Mouse (Mus musculus) intestine, embryonic 16.5 days (tissue): ENCODE results near the gene Rassf2. TPM values are rescaled to one million over a fixed set of nuclear protein-coding genes. Genes with fewer than 3 reads are reported as not detected.
A peak's percentile ranks its signal among the peaks of the same experiment; 100 is the strongest.

ENCODE experiments used
- ATAC-seq: fragments of 200-750 bp; cut with Nextera tagmentation; 2 replicates; pipeline ENCODE4 v1.8.0; 2017; ENCODE audit warnings: moderate TSS enrichment, moderate library complexity
- H3K27ac ChIP-seq: fragments of 300-500 bp; sonication (generic); 2 replicates; pipeline ENCODE4 v1.5.1; 2014; ENCODE audit warnings: mild to moderate bottlenecking, low read length
- H3K27me3 ChIP-seq: fragments of 300-500 bp; sonication (generic); replicated peaks from 2 replicates; pipeline ENCODE4 v1.6.1; 2014; ENCODE audit warnings: low read length, control low read depth, mixed read lengths; ENCODE audit not compliant: control insufficient read depth, insufficient read depth
- H3K36me3 ChIP-seq: fragments of 300-500 bp; sonication (generic); 2 replicates; pipeline ENCODE4 v1.6.1; 2014; ENCODE audit warnings: low read length, control low read depth; ENCODE audit not compliant: control insufficient read depth, insufficient read depth
- H3K4me1 ChIP-seq: fragments of 300-500 bp; sonication (generic); 2 replicates; pipeline ENCODE4 v1.6.1; 2014; ENCODE audit warnings: low read length, control low read depth, mixed read lengths; ENCODE audit not compliant: control insufficient read depth, insufficient read depth
- H3K4me2 ChIP-seq: fragments of 300-500 bp; sonication (generic); 2 replicates; pipeline ENCODE4 v1.6.1; 2014; ENCODE audit warnings: low read depth, low read length, control low read depth
- H3K4me3 ChIP-seq: fragments of 300-500 bp; sonication (generic); 2 replicates; pipeline ENCODE4 v1.5.1; 2014; ENCODE audit warnings: mild to moderate bottlenecking, low read length
- H3K9ac ChIP-seq: fragments of 300-500 bp; sonication (generic); 2 replicates; pipeline ENCODE4 v1.6.1; 2014; ENCODE audit warnings: low read depth, low read length
- H3K9me3 ChIP-seq: fragments of 300-500 bp; sonication (generic); 2 replicates; pipeline ENCODE4 v1.6.1; 2016; ENCODE audit warnings: low read length, control low read depth; ENCODE audit not compliant: control insufficient read depth
- WGBS: fragments of 180-500 bp; shearing (Covaris S2); extraction: QIAGEN DNeasy Blood & Tissue Kit; methylation state at CpG from one replicate; pipeline ENCODE4 v1.1.7; 2014; 5-methylcytosine and 5-hydroxymethylcytosine counted together
- polyA plus RNA-seq: library from polyadenylated mRNA; unstranded; fragments of >200 nt; fragmentation: Nextera tagmentation; extraction: Ambion mirVana; gene quantifications from 2 replicates; pipeline ENCODE4 v1.2.1, GENCODE M21; 2015

Rassf2 gene
- polyA plus RNA-seq, 1 experiment from 2014 or later, result 8.2 TPM

DNA sequence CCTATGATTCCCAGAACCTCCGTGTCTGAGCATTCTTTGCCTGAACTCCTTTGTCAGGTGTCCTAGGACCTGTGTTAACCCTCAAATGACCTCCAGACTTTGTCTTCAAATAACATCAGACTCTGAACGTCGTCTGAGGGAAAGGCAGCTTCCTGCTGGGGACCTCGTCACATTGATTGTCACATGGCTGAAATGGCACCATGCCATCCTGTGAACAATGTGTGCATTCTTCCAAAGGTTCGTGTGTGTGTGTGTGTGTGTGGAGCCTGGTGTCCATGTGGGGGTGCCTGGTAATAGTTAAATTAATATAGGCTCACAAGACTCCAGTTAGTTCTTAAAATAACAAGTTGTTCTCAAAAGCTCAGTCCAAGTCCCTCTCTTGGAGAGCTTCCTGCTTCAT lies 32.7 kb downstream of the Rassf2 start:
- no peak overlapping the region for H3K9ac ChIP-seq
- H3K27ac ChIP-seq, result no peak overlapping the region
- no peaks in the 10 kb centered on the region for H3K9me3 ChIP-seq
- no peaks in the 10 kb centered on the region for H3K4me1 ChIP-seq
- H3K27me3 ChIP-seq, result no peaks in the 10 kb centered on the region
- 52% methylated on average over 5 of the region's 5 CpGs for WGBS
- ATAC-seq, result no peak
- no peak overlapping the region for H3K4me2 ChIP-seq
- H3K36me3 ChIP-seq, result peaks cover 6% of the 10 kb centered on the region; the same call in 1 of the 2 replicates
- no peak overlapping the region for H3K4me3 ChIP-seq

DNA sequence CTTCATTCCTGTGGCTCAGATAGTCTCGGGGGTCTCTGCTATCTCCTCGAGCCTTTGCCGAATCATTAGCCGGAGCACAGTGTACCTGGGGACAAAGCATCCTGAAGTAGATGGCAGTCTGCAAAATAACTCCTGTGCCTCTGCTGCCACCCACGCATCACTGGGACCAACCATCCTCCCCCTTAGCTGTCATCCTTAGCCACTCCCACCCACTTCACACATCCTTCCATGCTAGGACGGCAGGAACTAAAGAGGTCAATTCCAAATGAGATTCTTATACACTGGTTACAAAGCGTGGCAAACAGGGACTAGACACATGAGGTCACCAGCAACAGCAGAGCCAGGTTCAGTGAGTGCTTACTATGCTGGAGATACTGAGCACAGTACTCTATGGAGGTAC lies 33.7 kb downstream of the Rassf2 start:
- no peak overlapping the region for H3K27ac ChIP-seq
- H3K9me3 ChIP-seq, result no peaks in the 10 kb centered on the region
- H3K4me2 ChIP-seq, result no peak overlapping the region
- no peaks in the 10 kb centered on the region for H3K27me3 ChIP-seq
- peaks cover 6% of the 10 kb centered on the region; the same call in 1 of the 2 replicates for H3K36me3 ChIP-seq
- ATAC-seq, result no peak
- H3K4me1 ChIP-seq, result no peaks in the 10 kb centered on the region
- H3K9ac ChIP-seq, result no peak overlapping the region
- WGBS, result 81% methylated on average over 7 of the region's 7 CpGs
- H3K4me3 ChIP-seq, result no peak overlapping the region

DNA sequence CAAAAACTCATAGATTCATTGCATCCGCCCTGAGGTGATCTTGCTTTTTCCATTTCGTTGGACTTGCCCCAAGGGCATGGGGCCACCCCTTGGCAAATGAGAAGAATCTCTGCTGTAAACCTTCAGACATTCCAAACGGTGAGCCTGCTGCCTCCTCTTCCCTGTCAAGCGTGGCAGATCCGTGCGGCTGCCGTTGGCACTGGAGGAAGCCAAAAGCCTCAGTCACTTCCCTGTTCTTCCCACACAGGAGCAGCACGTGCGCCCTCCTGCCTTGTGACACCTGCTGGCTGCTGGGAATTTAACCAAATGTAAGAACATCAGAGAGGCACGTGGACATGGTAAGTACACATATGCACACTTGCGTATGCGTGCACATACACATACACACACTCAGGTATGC lies 34.3 kb downstream of the Rassf2 start:
- ATAC-seq, result no peak
- Histone ChIP-seq H3K4me2 (no peak overlapping the region), H3K27ac (no peak overlapping the region), H3K4me1 (no peaks in the 10 kb centered on the region), H3K9me3 (no peaks in the 10 kb centered on the region), H3K27me3 (no peaks in the 10 kb centered on the region), H3K9ac (no peak overlapping the region), H3K4me3 (no peak overlapping the region), H3K36me3 (peaks cover 6% of the 10 kb centered on the region; the same call in 1 of the 2 replicates)
- WGBS, result 83% methylated on average over 12 of the region's 12 CpGs

DNA sequence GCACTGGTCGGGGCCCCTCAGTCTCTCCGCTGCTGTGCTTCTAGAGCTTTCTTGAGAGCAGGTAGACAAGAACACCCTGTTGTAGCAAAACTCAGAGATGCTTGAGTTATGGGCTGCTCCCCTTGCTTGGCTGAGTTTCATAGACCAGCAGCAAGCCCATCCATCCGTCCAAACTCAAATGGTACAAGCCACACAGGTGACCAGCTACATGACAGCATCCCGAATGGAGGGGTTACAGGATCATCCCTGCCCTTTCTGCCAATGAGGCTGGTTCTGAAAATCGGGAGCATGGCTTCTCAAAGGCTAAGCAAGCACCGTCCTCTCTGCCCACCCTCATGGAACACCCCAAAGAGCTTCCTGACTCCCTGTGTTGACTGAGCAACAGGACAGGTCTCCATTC lies 35.1 kb downstream of the Rassf2 start:
- Histone ChIP-seq H3K9me3 (no peaks in the 10 kb centered on the region), H3K4me2 (no peak overlapping the region), H3K27me3 (no peaks in the 10 kb centered on the region), H3K4me3 (no peak overlapping the region), H3K4me1 (no peaks in the 10 kb centered on the region), H3K9ac (no peak overlapping the region), H3K36me3 (peaks cover 6% of the 10 kb centered on the region; the same call in 1 of the 2 replicates), H3K27ac (no peak overlapping the region)
- WGBS, result 90% methylated on average over 6 of the region's 6 CpGs
- no peak for ATAC-seq

DNA sequence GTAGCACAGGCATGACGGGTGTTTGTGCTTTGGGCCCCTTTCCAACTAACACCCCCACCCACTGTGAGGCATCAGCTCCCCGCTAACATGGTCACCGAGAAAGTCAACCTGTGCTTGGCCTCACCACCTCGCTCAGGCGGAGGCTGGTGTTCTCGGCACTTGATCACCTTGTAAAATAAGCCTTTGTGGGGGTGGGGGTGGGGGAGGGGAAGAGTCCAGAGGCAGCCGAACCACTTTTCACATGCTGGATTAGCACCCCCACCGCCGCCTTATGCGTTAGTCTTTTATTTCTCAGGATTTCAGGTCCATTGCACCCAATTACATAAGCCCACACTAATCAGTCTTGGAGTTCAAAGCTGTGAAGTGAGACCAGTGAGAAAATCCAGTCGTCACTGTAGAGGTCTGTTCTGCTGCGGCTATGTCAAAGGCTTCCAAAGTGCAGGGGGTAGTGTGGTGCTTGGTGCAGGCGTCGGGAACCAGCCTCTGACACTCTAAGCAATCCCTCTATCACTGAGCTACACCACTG lies 36.4 kb downstream of the Rassf2 start:
- H3K36me3 ChIP-seq, result 0 out of 2 replicates have a peak, but pooled peaks cover 6% of the 10 kb centered on the region
- H3K27ac ChIP-seq, result no peak overlapping the region
- no peak overlapping the region for H3K4me3 ChIP-seq
- ATAC-seq, result no peak
- H3K4me1 ChIP-seq, result no peaks in the 10 kb centered on the region
- no peak overlapping the region for H3K9ac ChIP-seq
- WGBS, result 34% methylated on average over 14 of the region's 14 CpGs
- no peaks in the 10 kb centered on the region for H3K9me3 ChIP-seq
- no peaks in the 10 kb centered on the region for H3K27me3 ChIP-seq
- no peak overlapping the region for H3K4me2 ChIP-seq

DNA sequence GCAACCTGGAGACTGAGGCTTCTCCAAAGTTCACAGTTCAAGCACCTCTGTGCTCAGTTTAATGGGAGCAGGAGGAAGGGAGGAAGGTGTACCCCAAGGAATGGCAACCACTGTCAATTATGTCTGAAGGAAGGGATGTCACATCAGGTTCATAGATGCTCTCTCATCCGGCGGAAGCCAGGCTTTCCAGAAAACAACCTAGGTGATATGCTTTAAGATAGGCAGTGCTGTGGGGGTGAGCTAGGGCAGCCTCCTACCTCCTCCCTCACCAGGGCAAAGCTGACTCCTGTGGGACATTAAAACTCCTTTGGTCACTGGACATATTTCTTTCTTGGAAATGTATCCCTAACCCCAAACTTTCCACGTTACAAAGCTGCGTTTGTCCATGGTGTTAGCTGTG lies 36.9 kb downstream of the Rassf2 start:
- 79% methylated on average over 4 of the region's 4 CpGs for WGBS
- Histone ChIP-seq H3K36me3 (0 out of 2 replicates have a peak, but pooled peaks cover 6% of the 10 kb centered on the region), H3K4me1 (no peaks in the 10 kb centered on the region), H3K9me3 (no peaks in the 10 kb centered on the region), H3K27me3 (no peaks in the 10 kb centered on the region), H3K27ac (no peak overlapping the region), H3K4me2 (no peak overlapping the region), H3K9ac (no peak overlapping the region), H3K4me3 (no peak overlapping the region)
- no peak for ATAC-seq

DNA sequence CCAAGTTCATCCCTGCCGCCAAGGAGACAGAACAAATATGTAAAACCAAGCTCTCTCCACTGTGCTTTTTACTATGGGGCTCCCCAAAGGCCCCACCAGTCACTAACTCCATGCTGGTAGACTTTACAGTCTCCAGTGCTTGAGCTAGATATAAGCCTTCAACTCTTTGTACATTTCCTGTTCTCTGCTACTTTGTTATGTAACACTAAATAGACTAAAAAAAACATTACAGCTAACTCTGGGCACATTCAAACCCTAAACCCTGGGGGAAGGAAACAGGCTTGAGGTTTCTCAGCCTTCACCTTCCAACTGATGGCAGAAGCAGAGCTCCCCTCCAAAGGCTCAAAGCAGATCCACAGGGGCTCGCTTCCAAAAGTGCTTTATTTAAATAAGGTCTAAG lies 37.6 kb downstream of the Rassf2 start:
- no peak for ATAC-seq
- no peak overlapping the region for H3K4me3 ChIP-seq
- no peaks in the 10 kb centered on the region for H3K27me3 ChIP-seq
- H3K9me3 ChIP-seq, result no peaks in the 10 kb centered on the region
- 0 out of 2 replicates have a peak, but pooled peaks cover 6% of the 10 kb centered on the region for H3K36me3 ChIP-seq
- H3K27ac ChIP-seq, result no peak overlapping the region
- H3K4me2 ChIP-seq, result no peak overlapping the region
- WGBS, result 78% methylated on average over 2 of the region's 2 CpGs
- H3K9ac ChIP-seq, result no peak overlapping the region
- H3K4me1 ChIP-seq, result no peaks in the 10 kb centered on the region

DNA sequence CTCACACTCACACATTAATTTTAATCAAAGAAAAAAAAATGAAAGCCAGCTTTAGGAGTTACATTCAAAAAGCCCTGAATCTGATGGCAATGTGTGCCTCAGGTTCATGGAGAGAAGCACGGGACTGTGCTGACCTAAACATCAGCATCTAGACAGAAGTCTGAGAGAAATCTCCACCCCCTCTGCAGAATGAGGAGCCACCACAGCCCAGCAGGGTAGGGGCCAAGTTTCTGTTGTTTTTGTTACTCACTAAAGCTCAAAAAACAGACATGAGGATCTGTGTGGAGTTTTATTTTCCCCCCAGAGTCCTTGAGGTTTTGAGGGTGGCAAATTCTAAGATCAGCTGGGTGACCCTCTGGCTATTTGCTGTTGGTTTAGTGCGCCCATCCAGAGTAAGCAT lies 41.5 kb downstream of the Rassf2 start:
- H3K9ac ChIP-seq, result no peak overlapping the region
- H3K36me3 ChIP-seq, result no peaks in the 10 kb centered on the region
- H3K4me2 ChIP-seq, result no peak overlapping the region
- H3K4me1 ChIP-seq, result no peaks in the 10 kb centered on the region
- no peaks in the 10 kb centered on the region for H3K27me3 ChIP-seq
- H3K27ac ChIP-seq, result no peak overlapping the region
- ATAC-seq, result no peak
- no peaks in the 10 kb centered on the region for H3K9me3 ChIP-seq
- no peak overlapping the region for H3K4me3 ChIP-seq
- 68% methylated on average over 2 of the region's 2 CpGs for WGBS

DNA sequence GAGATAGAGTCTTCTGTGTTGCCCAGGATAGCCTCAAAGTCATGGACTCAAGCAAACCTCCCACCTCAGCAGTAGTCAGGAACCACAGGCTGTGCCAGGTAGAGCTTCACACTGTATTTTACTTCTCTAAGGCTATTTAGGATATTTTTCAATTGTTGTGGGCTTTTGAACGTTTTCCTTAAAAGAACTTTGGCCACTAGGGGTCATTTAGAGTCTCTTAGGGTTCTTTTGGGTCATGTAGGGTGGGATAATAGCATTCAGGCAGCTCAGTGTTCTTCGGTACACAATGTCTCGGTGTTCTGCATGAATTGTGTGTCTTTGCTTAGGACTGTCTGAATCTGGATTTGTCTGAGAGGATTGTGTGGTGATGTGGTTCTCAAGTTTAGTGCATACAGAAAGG lies 42.1 kb downstream of the Rassf2 start:
- Histone ChIP-seq H3K9ac (no peak overlapping the region), H3K36me3 (no peaks in the 10 kb centered on the region), H3K4me1 (no peaks in the 10 kb centered on the region), H3K9me3 (no peaks in the 10 kb centered on the region), H3K4me3 (no peak overlapping the region), H3K27me3 (no peaks in the 10 kb centered on the region), H3K27ac (no peak overlapping the region), H3K4me2 (no peak overlapping the region)
- no peak for ATAC-seq
- 47% methylated on average over 3 of the region's 3 CpGs for WGBS

DNA sequence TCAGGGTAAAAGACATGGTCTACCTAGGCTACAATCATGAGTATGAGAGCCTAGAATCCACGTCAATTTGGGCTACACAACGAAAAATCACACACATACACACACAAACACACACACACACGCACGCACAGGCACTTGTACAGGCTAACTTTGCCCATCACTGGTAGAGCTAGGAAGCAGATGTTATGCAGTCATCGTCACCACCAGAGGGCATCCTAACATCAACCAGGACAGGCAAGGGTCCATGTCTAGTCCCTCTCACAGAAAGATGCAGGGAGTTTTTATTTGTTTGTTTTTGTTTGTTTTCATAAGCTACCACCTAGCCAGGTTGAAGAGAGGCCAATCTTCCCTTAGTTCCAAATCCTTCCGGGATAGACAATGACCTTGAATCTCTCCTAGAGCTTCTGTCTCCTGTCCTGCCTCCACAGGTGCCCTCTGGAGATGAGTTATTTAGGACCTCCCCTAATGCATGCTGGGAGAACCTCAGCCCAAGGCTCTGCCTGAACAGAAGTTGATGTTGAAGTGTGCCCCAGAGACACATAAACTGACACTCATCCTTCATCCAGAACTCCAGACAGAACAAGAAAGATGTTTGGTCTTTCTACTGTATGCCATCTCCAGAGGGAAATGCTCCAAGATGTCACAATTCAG lies 47.4 kb downstream of the Rassf2 start:
- Histone ChIP-seq H3K4me1 (no peaks in the 10 kb centered on the region), H3K9ac (no peak overlapping the region), H3K4me3 (no peak overlapping the region), H3K27me3 (no peaks in the 10 kb centered on the region), H3K9me3 (no peaks in the 10 kb centered on the region), H3K36me3 (no peaks in the 10 kb centered on the region), H3K4me2 (no peak overlapping the region), H3K27ac (no peak overlapping the region)
- 12% methylated on average over 6 of the region's 6 CpGs for WGBS
- ATAC-seq, result peak; percentile 68
